8 mouse cellular contexts compared by ENCODE assay signal in genomic region chr3:68493586-68494295, GRCm38 (mm10).
DNase-seq lines count a peak whose midpoint lies in the region; ATAC-seq and TF ChIP-seq lines count a peak whose summit lies in the region.

No protein-coding gene starts in this region.

- 0 out of 2 replicates have a peak, but pooled peaks cover 3% of the 10 kb centered on the region for H3K36me3 ChIP-seq in ES-Bruce4 (ENCODE audit: control insufficient read depth, insufficient read depth, low read length, poor library complexity, severe bottlenecking)
- H3K36me3 ChIP-seq in forebrain, embryonic 15.5 days: no peaks in the 10 kb centered on the region
- H3K36me3 ChIP-seq in liver, embryonic 15.5 days (replicated peaks): no peaks in the 10 kb centered on the region
- no peaks in the 10 kb centered on the region for H3K36me3 ChIP-seq in neural tube, embryonic 13.5 days
- H3K36me3 ChIP-seq in thymus, adult 2 months (ENCODE audit: control insufficient read depth, insufficient read depth, low read length): no peaks in the 10 kb centered on the region

- H3K27me3 ChIP-seq in ES-Bruce4 (ENCODE audit: control insufficient read depth, insufficient read depth, low read length, poor library complexity, severe bottlenecking): no peaks in the 10 kb centered on the region
- H3K27me3 ChIP-seq in cerebellum, adult 2 months (ENCODE audit: control insufficient read depth, insufficient read depth, low read length): no peaks in the 10 kb centered on the region
- H3K27me3 ChIP-seq in forebrain, embryonic 15.5 days: no peaks in the 10 kb centered on the region
- H3K27me3 ChIP-seq in liver, embryonic 15.5 days: peaks cover 65% of the 10 kb centered on the region
- peaks cover 10% of the 10 kb centered on the region; the same call in 1 of the 2 replicates for H3K27me3 ChIP-seq in neural tube, embryonic 13.5 days
- peaks cover 8% of the 10 kb centered on the region; the same call in 1 of the 2 replicates for H3K27me3 ChIP-seq in thymus, adult 2 months (ENCODE audit: control insufficient read depth, insufficient read depth, low read length)

- no peaks in the 10 kb centered on the region for H3K9me3 ChIP-seq in ES-Bruce4 (replicated peaks; ENCODE audit: control insufficient read depth, insufficient read depth, low read length, poor library complexity, severe bottlenecking)
- H3K9me3 ChIP-seq in forebrain, embryonic 15.5 days: no peaks in the 10 kb centered on the region
- H3K9me3 ChIP-seq in liver, embryonic 15.5 days (replicated peaks): no peaks in the 10 kb centered on the region
- H3K9me3 ChIP-seq in neural tube, embryonic 13.5 days: no peaks in the 10 kb centered on the region

- intact Hi-C loops in heart, postnatal 10 days (cut with DNase I): loop anchor here (2.0 to 10.0 kb wide), 4 partner anchors 25 to 511 kb away; partner anchors contain the start of genes Ift80 and Smc4

- peak; percentile 54 to 66 for DNase-seq in cerebellum, adult 2 months
- peak; percentile 85 to 88 for DNase-seq in heart, postnatal 10 days
- peak; percentile 87 to 91 for DNase-seq in kidney, postnatal 36 days
- DNase-seq in thymus, adult 2 months: peak; percentile 23

- peak; percentile 83 for ATAC-seq in forebrain, embryonic 15.5 days (replicated peaks)
- peak; percentile 65 for ATAC-seq in liver, embryonic 15.5 days (ENCODE audit: insufficient read depth)
- peak; percentile 81 for ATAC-seq in neural tube, embryonic 13.5 days (ENCODE audit: low read depth)

- H3K4me2 ChIP-seq in forebrain, embryonic 15.5 days (replicated peaks): peak overlapping the region; percentile 100
- peak overlapping the region; percentile 91 for H3K4me2 ChIP-seq in liver, embryonic 15.5 days
- H3K4me2 ChIP-seq in neural tube, embryonic 13.5 days: peak overlapping the region; percentile 95

- peaks cover 2% of the 10 kb centered on the region for H3K4me1 ChIP-seq in ES-Bruce4 (ENCODE audit: control insufficient read depth, insufficient read depth, low read length)
- H3K4me1 ChIP-seq in cerebellum, adult 2 months (ENCODE audit: control insufficient read depth, insufficient read depth, low read length): peaks cover 2% of the 10 kb centered on the region; the same call in 1 of the 2 replicates
- H3K4me1 ChIP-seq in forebrain, embryonic 15.5 days: peaks cover 29% of the 10 kb centered on the region
- peaks cover 34% of the 10 kb centered on the region for H3K4me1 ChIP-seq in liver, embryonic 15.5 days (replicated peaks)
- peaks cover 37% of the 10 kb centered on the region for H3K4me1 ChIP-seq in neural tube, embryonic 13.5 days (replicated peaks)
- H3K4me1 ChIP-seq in thymus, adult 2 months (replicated peaks; ENCODE audit: control insufficient read depth, insufficient read depth, low read length): no peaks in the 10 kb centered on the region; the same call in 1 of the 2 replicates

- TF ChIP-seq EP300 in ES-Bruce4 (IDR thresholded peaks at IDR 0.05; ENCODE audit: insufficient read depth, low read depth, low read length): peak; percentile 50

- peak overlapping the region; percentile 93 for H3K9ac ChIP-seq in ES-Bruce4 (ENCODE audit: low read depth, poor library complexity, severe bottlenecking)
- H3K9ac ChIP-seq in forebrain, embryonic 15.5 days (replicated peaks): peak overlapping the region; percentile 61
- H3K9ac ChIP-seq in liver, embryonic 15.5 days: peak overlapping the region; percentile 40
- peak overlapping the region; percentile 83 for H3K9ac ChIP-seq in neural tube, embryonic 13.5 days

- H3K27ac ChIP-seq in ES-Bruce4 (ENCODE audit: insufficient read depth, low read length): peak overlapping the region; percentile 100
- H3K27ac ChIP-seq in cerebellum, adult 2 months (ENCODE audit: insufficient read depth, low read length): no peak overlapping the region; the same call in 1 of the 2 replicates
- H3K27ac ChIP-seq in forebrain, embryonic 15.5 days (replicated peaks): peak overlapping the region; percentile 62
- 0 out of 2 replicates have a peak overlapping the region, but pooled peaks have one; percentile 33 for H3K27ac ChIP-seq in liver, embryonic 15.5 days (replicated peaks)
- H3K27ac ChIP-seq in neural tube, embryonic 13.5 days (replicated peaks): peak overlapping the region; percentile 85
- H3K27ac ChIP-seq in thymus, adult 2 months (ENCODE audit: control insufficient read depth, insufficient read depth, low read length): no peak overlapping the region

- peak; percentile 50 for TF ChIP-seq POLR2A in ES-Bruce4 (IDR thresholded peaks at IDR 0.05; ENCODE audit: insufficient read depth, low read length)
- TF ChIP-seq POLR2A in cerebellum, adult 2 months (IDR thresholded peaks at IDR 0.05; ENCODE audit: borderline replicate concordance, insufficient read depth, low read length): 0 out of 2 replicates have a peak, but pooled peaks have one; percentile 26
- TF ChIP-seq POLR2A in thymus, adult 2 months (IDR thresholded peaks at IDR 0.05; ENCODE audit: control insufficient read depth, extremely low read depth, insufficient read depth, low read length, poor library complexity): no peak

- under 1% methylated on average over 57 of the region's 70 CpGs for WGBS in cerebellum, adult 2 months
- WGBS in forebrain, embryonic 15.5 days: under 1% methylated on average over 60 of the region's 70 CpGs
- WGBS in liver, embryonic 15.5 days (ENCODE audit: insufficient replicate concordance): under 1% methylated on average over 69 of the region's 70 CpGs
- 2% methylated on average over 67 of the region's 70 CpGs for WGBS in neural tube, embryonic 13.5 days
- 1% methylated on average over 68 of the region's 70 CpGs for WGBS in thymus, adult 2 months

- no peak for TF ChIP-seq CTCF in ES-Bruce4 (IDR thresholded peaks at IDR 0.05; ENCODE audit: low read depth, low read length)
- no peak for TF ChIP-seq CTCF in cerebellum, adult 2 months (IDR thresholded peaks at IDR 0.05; ENCODE audit: borderline replicate concordance, insufficient read depth, low read depth, low read length)
- TF ChIP-seq CTCF in thymus, adult 2 months (IDR thresholded peaks at IDR 0.05; ENCODE audit: borderline replicate concordance, control insufficient read depth, extremely low read depth, insufficient read depth, low read length, poor library complexity): no peak

- H3K4me3 ChIP-seq in ES-Bruce4 (ENCODE audit: low read depth, low read length): peak overlapping the region; percentile 87
- peak overlapping the region; percentile 77 for H3K4me3 ChIP-seq in cerebellum, adult 2 months (replicated peaks; ENCODE audit: insufficient read depth, low read depth, low read length)
- peak overlapping the region; percentile 68 for H3K4me3 ChIP-seq in forebrain, embryonic 15.5 days
- H3K4me3 ChIP-seq in liver, embryonic 15.5 days (replicated peaks): peak overlapping the region; percentile 65
- H3K4me3 ChIP-seq in neural tube, embryonic 13.5 days: peak overlapping the region; percentile 68
- H3K4me3 ChIP-seq in thymus, adult 2 months (ENCODE audit: control insufficient read depth, insufficient read depth, low read length): peak overlapping the region; percentile 28

Comparison
In these comparisons a context has a peak if more than half of its experiments do, and no peak if none do; other contexts are left out.
1. H3K27ac ChIP-seq: peak in ES-Bruce4 (single experiment), forebrain, embryonic 15.5 days (single experiment), liver, embryonic 15.5 days (single experiment) and neural tube, embryonic 13.5 days (single experiment); none in cerebellum, adult 2 months (single experiment) and thymus, adult 2 months (single experiment).
2. H3K4me3 ChIP-seq: peak in every context shown above with its lines; median percentile 87 in ES-Bruce4; 77 in cerebellum, adult 2 months; 68 in forebrain, embryonic 15.5 days; 68 in neural tube, embryonic 13.5 days; 65 in liver, embryonic 15.5 days; 28 in thymus, adult 2 months.
3. H3K9ac ChIP-seq: peak in every context shown above with its lines; median percentile 93 in ES-Bruce4; 83 in neural tube, embryonic 13.5 days; 61 in forebrain, embryonic 15.5 days; 40 in liver, embryonic 15.5 days.
4. DNase-seq: peak in every context shown above with its lines; median percentile 89 in kidney, postnatal 36 days; 86 in heart, postnatal 10 days; 60 in cerebellum, adult 2 months; 23 in thymus, adult 2 months.
5. Peak in every context shown above with its lines, with median percentiles within 50 percentile points of each other: ATAC-seq and H3K4me2 ChIP-seq.